Mouse (Mus musculus) MEL (cell line): Measurements from ENCODE around the gene Slc12a8.

Experiments
- BHLHE40 ChIP-seq: IDR thresholded peaks from 2 replicates; pipeline ENCODE4 v1.6.1; 2012; ENCODE audit warnings: low read depth, mild to moderate bottlenecking, inconsistent platforms, low read length, improper control_type of control experiment, borderline replicate concordance
- CHD2 ChIP-seq: IDR thresholded peaks from 2 replicates; pipeline ENCODE4 v1.6.1; 2011; ENCODE audit warnings: low read length, improper control_type of control experiment
- CTCF ChIP-seq, 3 experiments: IDR thresholded peaks in 2 of 3; conservative IDR thresholded peaks in 1 of 3; 2 replicates each; pipeline ENCODE4 v1.5.1; 2011 to 2012; ENCODE audit warnings: low read length in 3 of 3, low read depth in 2 of 3, mild to moderate bottlenecking in 2 of 3, improper control_type of control experiment in 1 of 3, inconsistent platforms in 1 of 3, mixed read lengths in 1 of 3, moderate library complexity in 1 of 3; ENCODE audit not compliant: control insufficient read depth in 1 of 3, insufficient read depth in 1 of 3, poor library complexity in 1 of 3, severe bottlenecking in 1 of 3
- ELF1 ChIP-seq: IDR thresholded peaks from 2 replicates; pipeline ENCODE4 v1.6.1; 2014; ENCODE audit warnings: low read depth, mild to moderate bottlenecking, inconsistent platforms, low read length, improper control_type of control experiment, moderate library complexity
- ETS1 ChIP-seq: IDR thresholded peaks from 2 replicates; pipeline ENCODE4 v1.6.1; 2012; ENCODE audit warnings: low read depth, mild to moderate bottlenecking, inconsistent platforms, low read length, improper control_type of control experiment, moderate library complexity
- HCFC1 ChIP-seq: IDR thresholded peaks from 2 replicates; pipeline ENCODE4 v1.6.1; 2012; ENCODE audit warnings: low read depth, mild to moderate bottlenecking, inconsistent platforms, low read length, improper control_type of control experiment, moderate library complexity
- KAT2A ChIP-seq: conservative IDR thresholded peaks from 2 replicates; pipeline ENCODE4 v1.6.1; 2012; ENCODE audit warnings: low read depth, low read length, improper control_type of control experiment, inconsistent platforms
- MEF2A ChIP-seq: IDR thresholded peaks from 2 replicates; pipeline ENCODE4 v1.6.1; 2014; ENCODE audit warnings: low read depth, mild to moderate bottlenecking, inconsistent platforms, low read length, improper control_type of control experiment; ENCODE audit not compliant: poor library complexity, insufficient replicate concordance, severe bottlenecking; ENCODE audit errors: extremely low read depth
- NELFE ChIP-seq: IDR thresholded peaks from 2 replicates; pipeline ENCODE4 v1.6.1; 2011; ENCODE audit warnings: low read depth, low read length, improper control_type of control experiment
- POLR2A ChIP-seq, 2 experiments: IDR thresholded peaks; 2 replicates each; pipeline ENCODE4 v1.6.1; 2011 to 2012; ENCODE audit warnings: low read length in 2 of 2, mild to moderate bottlenecking in 2 of 2, control low read depth in 1 of 2, improper control_type of control experiment in 1 of 2, low read depth in 1 of 2, moderate library complexity in 1 of 2; ENCODE audit not compliant: control insufficient read depth in 1 of 2, insufficient read depth in 1 of 2, poor library complexity in 1 of 2
- USF2 ChIP-seq, 2 experiments: IDR thresholded peaks; 2 replicates each; pipeline ENCODE4 v1.6.1; 2011 to 2012; ENCODE audit warnings: improper control_type of control experiment in 2 of 2, low read length in 2 of 2, borderline replicate concordance in 1 of 2, inconsistent platforms in 1 of 2, low read depth in 1 of 2, mild to moderate bottlenecking in 1 of 2; ENCODE audit not compliant: insufficient read depth in 1 of 2
- ZKSCAN1 ChIP-seq: IDR thresholded peaks from 2 replicates; pipeline ENCODE4 v1.6.1; 2012; ENCODE audit warnings: low read depth, mild to moderate bottlenecking, inconsistent platforms, low read length, improper control_type of control experiment, moderate library complexity
- ZMIZ1 ChIP-seq: IDR thresholded peaks from 2 replicates; pipeline ENCODE4 v1.6.1; 2012; ENCODE audit warnings: low read depth, mild to moderate bottlenecking, inconsistent platforms, low read length, improper control_type of control experiment, moderate library complexity

- TF ChIP-seq CTCF (IDR thresholded peaks at IDR 0.05 in 2 of 3, conservative IDR thresholded peaks at IDR 0.05 in 1 of 3; ENCODE audit: control insufficient read depth in 1 of 3, insufficient read depth in 1 of 3, low read depth in 2 of 3, low read length in 3 of 3, poor library complexity in 1 of 3, severe bottlenecking in 1 of 3), result no peak
- TF ChIP-seq CHD2, result no peak
- no peak for TF ChIP-seq MEF2A
- no peak for TF ChIP-seq POLR2A (IDR thresholded peaks at IDR 0.05; ENCODE audit: control insufficient read depth in 1 of 2, insufficient read depth in 1 of 2, low read depth in 1 of 2, low read length in 2 of 2, poor library complexity in 1 of 2)
- TF ChIP-seq KAT2A, result no peak
- no peak for TF ChIP-seq NELFE
- no peak for TF ChIP-seq ELF1
- TF ChIP-seq ZMIZ1, result no peak
- no peak for TF ChIP-seq BHLHE40
- TF ChIP-seq ZKSCAN1, result no peak
- TF ChIP-seq HCFC1, result no peak
- no peak for TF ChIP-seq ETS1
- no peak for TF ChIP-seq USF2 (IDR thresholded peaks at IDR 0.05; ENCODE audit: borderline replicate concordance in 1 of 2, insufficient read depth in 1 of 2, low read depth in 1 of 2, low read length in 2 of 2)
Observed at GRCm38 (mm10) chr16:33666226-33666625, 149.1 kb downstream of the Slc12a8 start.
